In genomic region chr4:137294032-137294431, GRCm38 (mm10) we compare ENCODE assay signal across 23 mouse cellular contexts. TPM values are rescaled to one million over a fixed set of nuclear protein-coding genes. Genes with fewer than 3 reads are reported as not detected.
DNase-seq lines count a peak whose midpoint lies in the region; ATAC-seq and TF ChIP-seq lines count a peak whose summit lies in the region.
"Had no signal": no experiment of that assay in that cellular context is flagged by ENCODE, and none has a peak within 500 bp of the region (broad histone marks: within the 10 kb centered on the region; RNA-seq: fewer than 3 reads in every experiment).

No protein-coding gene starts in this region.

- H3K4me1 ChIP-seq in heart, embryonic 10.5 days, result peaks cover 25% of the 10 kb centered on the region
- H3K4me1 ChIP-seq in embryonic facial prominence, embryonic 12.5 days, result no peaks in the 10 kb centered on the region
- H3K4me1 ChIP-seq in limb, embryonic 15.5 days, result peaks cover 11% of the 10 kb centered on the region; the same call in 1 of the 2 replicates
- H3K4me1 ChIP-seq: forebrain, embryonic 12.5 days; hindbrain, embryonic 15.5 days had no signal

- DNase-seq in heart, embryonic 10.5 days (ENCODE audit: low spot score), result no peak
- no peak for DNase-seq in heart, adult 18-20 months
- no peak for DNase-seq in left cerebral cortex, adult 2 months (ENCODE audit: extremely low spot score in 1 of 2, low spot score in 2 of 2)
- no peak for DNase-seq in left cerebral cortex, adult 11 months (ENCODE audit: low spot score)
- DNase-seq in adrenal gland, adult 2 months, result no peak
- no peak for DNase-seq in spleen, postnatal 10 days (ENCODE audit: low spot score in 2 of 2)
- DNase-seq: adrenal gland, postnatal 25 days; cerebellum, adult 18-20 months; cerebellum, postnatal 10 days; embryo, embryonic 11 days; forebrain, postnatal 0 days; gastrocnemius, postnatal 36 days; heart, adult 2 months had no signal

- peaks cover 17% of the 10 kb centered on the region for H3K27me3 ChIP-seq in heart, embryonic 10.5 days (ENCODE audit: insufficient read depth, poor library complexity, severe bottlenecking)
- H3K27me3 ChIP-seq in embryonic facial prominence, embryonic 12.5 days, result no peaks in the 10 kb centered on the region
- H3K27me3 ChIP-seq in limb, embryonic 15.5 days, result no peaks in the 10 kb centered on the region
- H3K27me3 ChIP-seq: heart, embryonic 12.5 days; hindbrain, embryonic 15.5 days; Patski had no signal

- H3K27ac ChIP-seq in heart, embryonic 10.5 days, result peak overlapping the region; percentile 13; the same call in 1 of the 2 replicates
- H3K27ac ChIP-seq in left cerebral cortex, adult 2 months, result peak overlapping the region; percentile 80
- H3K27ac ChIP-seq in embryonic facial prominence, embryonic 12.5 days, result peak overlapping the region; percentile 37; the same call in 1 of the 2 replicates
- peak overlapping the region; percentile 23; the same call in 1 of the 2 replicates for H3K27ac ChIP-seq in limb, embryonic 15.5 days
- H3K27ac ChIP-seq: forebrain, embryonic 12.5 days; heart, adult 2 months; hindbrain, embryonic 15.5 days had no signal

- H3K9me3 ChIP-seq in heart, embryonic 10.5 days, result no peaks in the 10 kb centered on the region
- H3K9me3 ChIP-seq in embryonic facial prominence, embryonic 12.5 days, result no peaks in the 10 kb centered on the region
- no peaks in the 10 kb centered on the region for H3K9me3 ChIP-seq in limb, embryonic 15.5 days
- H3K9me3 ChIP-seq: forebrain, embryonic 12.5 days; heart, embryonic 12.5 days; hindbrain, embryonic 15.5 days had no signal

- TF ChIP-seq CTCF in left cerebral cortex, adult 2 months (IDR thresholded peaks at IDR 0.05), result no peak

- 75% methylated on average over 7 of the region's 7 CpGs for WGBS in heart, embryonic 10.5 days
- 69% methylated on average over 7 of the region's 7 CpGs for WGBS in embryonic facial prominence, embryonic 12.5 days
- 74% methylated on average over 7 of the region's 7 CpGs for WGBS in limb, embryonic 15.5 days

- H3K4me2 ChIP-seq in embryonic facial prominence, embryonic 12.5 days (replicated peaks), result no peak overlapping the region
- no peak overlapping the region for H3K4me2 ChIP-seq in limb, embryonic 15.5 days
- H3K4me2 ChIP-seq: forebrain, embryonic 12.5 days; heart, embryonic 12.5 days; hindbrain, embryonic 15.5 days had no signal

- no peak overlapping the region for H3K9ac ChIP-seq in embryonic facial prominence, embryonic 12.5 days
- H3K9ac ChIP-seq in limb, embryonic 15.5 days, result no peak overlapping the region
- H3K9ac ChIP-seq: forebrain, embryonic 12.5 days; forebrain, postnatal 0 days; heart, embryonic 12.5 days; hindbrain, embryonic 15.5 days had no signal

- no peak overlapping the region for H3K4me3 ChIP-seq in heart, embryonic 10.5 days
- H3K4me3 ChIP-seq in left cerebral cortex, adult 2 months, result no peak overlapping the region
- no peak overlapping the region for H3K4me3 ChIP-seq in embryonic facial prominence, embryonic 12.5 days
- H3K4me3 ChIP-seq in limb, embryonic 15.5 days, result no peak overlapping the region
- H3K4me3 ChIP-seq: forebrain, embryonic 12.5 days; heart, adult 2 months; heart, embryonic 12.5 days; hindbrain, embryonic 15.5 days had no signal

- ATAC-seq in embryonic facial prominence, embryonic 12.5 days (ENCODE audit: insufficient number of reproducible peaks, insufficient read depth, low FRiP score, low TSS enrichment), result no peak
- ATAC-seq in limb, embryonic 15.5 days (ENCODE audit: insufficient number of reproducible peaks, low FRiP score, low TSS enrichment, low read depth), result no peak
- ATAC-seq: activated CD4-positive, CD25-positive, alpha-beta regulatory T cell, adult 4 months; forebrain, postnatal 0 days; inflammation-experienced regulatory T-cells, adult 6 months; intestine, postnatal 0 days; Patski had no signal

- 0 out of 2 replicates have a peak, but pooled peaks cover 3% of the 10 kb centered on the region for H3K36me3 ChIP-seq in heart, embryonic 10.5 days
- H3K36me3 ChIP-seq in embryonic facial prominence, embryonic 12.5 days, result no peaks in the 10 kb centered on the region; the same call in 1 of the 2 replicates
- peaks cover 18% of the 10 kb centered on the region; the same call in 1 of the 2 replicates for H3K36me3 ChIP-seq in limb, embryonic 15.5 days
- H3K36me3 ChIP-seq: forebrain, embryonic 12.5 days; heart, embryonic 12.5 days; hindbrain, embryonic 15.5 days had no signal

- intact Hi-C loops in left cerebral cortex, adult 2 months (cut with DNase I), result no loop called here

RNA-seq across cellular contexts. Expression of gene Wnt4, which starts 16.7 kb away (rescaled TPM):
- 0.96 and 0.98 TPM in 2 replicates for polyA plus RNA-seq in heart, embryonic 10.5 days (2016; fragmentation: Nextera tagmentation; extraction: Ambion mirVana)
- under 1 TPM; 0.28 to 0.32 TPM for total RNA-seq in heart, adult 18-20 months (2021)
- total RNA-seq in left cerebral cortex, adult 2 months (2021), result 10 to 100 TPM; 13.1 to 14.1 TPM
- polyA plus RNA-seq in embryonic facial prominence, embryonic 12.5 days (2016; fragmentation: Nextera tagmentation; extraction: Ambion mirVana), result 3.9 and 6.3 TPM in 2 replicates
- polyA plus RNA-seq in limb, embryonic 15.5 days (2015; fragmentation: Nextera tagmentation; extraction: Ambion mirVana), result 10.0 and 13.2 TPM in 2 replicates
- 10 to 100 TPM; 73.0 to 83.3 TPM for total RNA-seq in adrenal gland, adult 2 months (2021)
- polyA plus RNA-seq in adrenal gland, adult 2 months (2012; rRNA removed), result 76.8 and 107 TPM in 2 replicates
- total RNA-seq: CH12.LX had no signal

Comparison
In these comparisons a context has a peak if more than half of its experiments do, and no peak if none do; other contexts are left out.
1. H3K27ac ChIP-seq: peak in every context shown above with its lines; median percentile 80 in left cerebral cortex, adult 2 months; 37 in embryonic facial prominence, embryonic 12.5 days; 23 in limb, embryonic 15.5 days; 13 in heart, embryonic 10.5 days.